Mouse (Mus musculus) neural tube, postnatal 0 days (tissue): ENCODE data around the gene Ms4a3. TPM values are rescaled to one million over a fixed set of nuclear protein-coding genes. Genes with fewer than 3 reads are reported as not detected.

Experiments used
- polyA plus RNA-seq: library from polyadenylated mRNA; unstranded; fragments of >200 nt; fragmentation: Nextera tagmentation; extraction: Ambion mirVana; gene quantifications from 2 replicates; pipeline ENCODE4 v1.2.1, GENCODE M21; 2015

The Ms4a3 gene
- 0.15 and 0.70 TPM in 2 replicates for polyA plus RNA-seq

DNA sequence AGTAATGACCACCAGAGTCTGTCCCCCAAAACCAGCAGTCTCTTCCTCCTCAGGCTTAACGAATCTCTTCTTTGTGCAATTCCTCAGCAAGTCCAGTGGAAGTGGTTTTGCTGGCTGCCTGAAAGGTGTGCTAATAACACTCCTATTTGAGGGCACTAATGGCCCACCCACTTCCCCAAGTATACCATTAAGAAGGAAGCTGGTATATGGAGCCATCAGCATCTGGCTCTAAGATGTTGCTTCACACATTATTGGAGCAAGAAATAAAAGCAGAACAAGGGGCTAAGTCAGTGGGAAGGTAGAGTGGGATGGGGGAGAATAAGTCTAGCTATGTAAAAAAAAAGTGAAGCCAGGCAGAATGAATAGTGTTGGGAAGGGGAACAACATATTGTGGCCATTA is at the start of gene Ms4a3:
TSS of gene Ms4a3 (minus strand) at position 120 of the 400 bp plus-strand sequence.

DNA sequence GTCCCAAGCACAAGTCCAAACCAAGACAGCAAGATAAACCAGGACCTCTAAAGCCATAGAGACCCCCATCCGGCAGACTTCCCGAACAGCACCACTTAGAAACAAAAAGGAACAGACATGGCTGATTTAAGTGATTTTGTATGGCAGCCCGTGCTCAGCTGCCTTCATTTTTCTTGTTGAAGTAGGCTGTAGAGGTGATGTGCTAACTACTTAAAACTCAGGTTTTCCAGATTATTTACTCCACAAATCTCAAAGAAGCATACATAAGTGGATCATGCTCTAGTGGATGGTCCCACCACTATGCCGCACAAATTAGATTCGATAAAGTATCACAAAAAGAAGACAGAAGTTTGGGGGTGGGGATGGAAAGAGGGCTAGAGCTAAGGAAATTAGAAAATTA is 19.8 kb upstream of the Ms4a3 start, which contains the start of gene Oosp2:
TSS of gene Oosp2 (minus strand) at position 101 of the 400 bp plus-strand sequence.

DNA sequence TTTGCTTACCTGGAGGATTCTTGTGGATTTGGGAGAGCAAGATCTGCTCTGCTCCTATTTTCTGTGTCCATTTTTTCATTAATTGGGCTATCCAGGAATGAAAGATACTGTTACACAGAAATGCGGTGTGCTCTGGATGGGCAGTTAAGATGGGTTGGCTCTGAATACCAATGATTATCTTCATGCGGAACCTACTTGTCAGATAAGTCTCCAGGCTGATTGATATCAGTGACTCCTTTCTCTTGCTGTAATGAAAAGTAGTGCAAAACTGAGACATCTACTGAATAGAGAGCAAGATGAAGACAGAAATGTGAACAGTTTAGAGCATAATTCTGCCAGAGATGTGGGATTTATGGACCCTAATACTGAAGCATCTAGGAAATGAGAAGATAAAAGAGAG is 17.1 kb downstream of the Ms4a3 start, which contains the start of gene Ms4a2:
TSS of gene Ms4a2 (minus strand) at position 169 of the 400 bp plus-strand sequence.

DNA sequence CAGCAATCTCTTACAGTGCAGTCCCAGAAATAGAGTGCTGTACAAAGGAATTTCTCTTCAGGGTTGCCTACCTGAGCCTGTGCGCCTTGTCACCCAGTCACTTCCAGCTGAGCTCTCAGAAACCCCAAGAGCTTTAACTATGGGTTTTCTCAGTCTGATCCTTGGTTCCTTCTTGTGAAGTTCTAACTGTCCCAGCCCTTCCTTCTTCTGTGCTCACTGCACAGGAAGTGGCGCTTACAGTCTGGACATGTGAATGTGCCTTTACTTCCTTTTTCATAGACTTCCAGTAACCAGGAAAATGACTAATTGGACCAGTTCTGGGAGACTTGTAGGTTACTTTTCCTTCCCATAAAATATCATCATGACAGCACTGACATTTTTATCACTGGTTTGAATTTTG is 36.0 kb downstream of the Ms4a3 start, which contains the start of gene Ms4a6d:
TSS of gene Ms4a6d (minus strand) at position 247 of the 400 bp plus-strand sequence.

Other genes with a start within 250 kb of the Ms4a3 start
- gene Ms4a4c, start 236.1 kb downstream of the Ms4a3 start, polyA plus RNA-seq: 0.36 TPM in 1 of 2 replicates, not detected in the other
- gene Ms4a4b, start 197.3 kb downstream of the Ms4a3 start, polyA plus RNA-seq: 0.41 TPM in 1 of 2 replicates, not detected in the other
- gene Ms4a6c, start 171.5 kb downstream of the Ms4a3 start, polyA plus RNA-seq: 3.8 and 5.3 TPM in 2 replicates
- gene Gm8369, start 154.9 kb downstream of the Ms4a3 start, polyA plus RNA-seq: 0.06 and 0.15 TPM in 2 replicates
- gene Ms4a6b, start 124.3 kb downstream of the Ms4a3 start, polyA plus RNA-seq: 3.1 and 3.4 TPM in 2 replicates
- gene Ms4a4d, start 104.0 kb downstream of the Ms4a3 start, polyA plus RNA-seq: 0.13 and 0.15 TPM in 2 replicates
- 2.9 and 4.1 TPM in 2 replicates for gene Ms4a6d, start 36.0 kb downstream of the Ms4a3 start, polyA plus RNA-seq
- gene Ms4a2, start 17.1 kb downstream of the Ms4a3 start, polyA plus RNA-seq: 0.14 and 0.32 TPM in 2 replicates
- not detected in 2 replicates for gene Oosp2, start 19.7 kb upstream of the Ms4a3 start, polyA plus RNA-seq
- not detected in 2 replicates for gene Oosp1, start 50.3 kb upstream of the Ms4a3 start, polyA plus RNA-seq
- not detected in 2 replicates for gene Oosp3, start 56.2 kb upstream of the Ms4a3 start, polyA plus RNA-seq
- not detected in 2 replicates for gene Gif, start 106.7 kb upstream of the Ms4a3 start, polyA plus RNA-seq
- gene Mrpl16, start 129.5 kb upstream of the Ms4a3 start, polyA plus RNA-seq: 56.0 and 56.6 TPM in 2 replicates
- gene Stx3, start 178.6 kb upstream of the Ms4a3 start, polyA plus RNA-seq: 13.8 and 16.3 TPM in 2 replicates
- not detected in 2 replicates for gene Olfr1417, start 198.4 kb upstream of the Ms4a3 start, polyA plus RNA-seq
- not detected in 2 replicates for gene Olfr1418, start 220.2 kb upstream of the Ms4a3 start, polyA plus RNA-seq
- gene Olfr1419, start 234.3 kb upstream of the Ms4a3 start, polyA plus RNA-seq: not detected in 2 replicates
- 0.17 TPM in 1 of 2 replicates, not detected in the other for gene Olfr1420, start 245.7 kb upstream of the Ms4a3 start, polyA plus RNA-seq